Mouse (Mus musculus) olfactory bulb, adult 2 months (tissue): ENCODE measurements around the gene Slc10a1.

Experiments
- CTCF ChIP-seq: fragments of 200-500 bp; IDR thresholded peaks from 2 replicates; pipeline ENCODE4 v1.5.1; 2012; ENCODE audit warnings: low read depth, mild to moderate bottlenecking, low read length, moderate library complexity; ENCODE audit not compliant: insufficient read depth
- POLR2A ChIP-seq: fragments of 200-500 bp; IDR thresholded peaks from 2 replicates; pipeline ENCODE4 v1.6.1; 2012; ENCODE audit warnings: mild to moderate bottlenecking, low read depth, low read length, moderate library complexity; ENCODE audit not compliant: insufficient read depth

DNA sequence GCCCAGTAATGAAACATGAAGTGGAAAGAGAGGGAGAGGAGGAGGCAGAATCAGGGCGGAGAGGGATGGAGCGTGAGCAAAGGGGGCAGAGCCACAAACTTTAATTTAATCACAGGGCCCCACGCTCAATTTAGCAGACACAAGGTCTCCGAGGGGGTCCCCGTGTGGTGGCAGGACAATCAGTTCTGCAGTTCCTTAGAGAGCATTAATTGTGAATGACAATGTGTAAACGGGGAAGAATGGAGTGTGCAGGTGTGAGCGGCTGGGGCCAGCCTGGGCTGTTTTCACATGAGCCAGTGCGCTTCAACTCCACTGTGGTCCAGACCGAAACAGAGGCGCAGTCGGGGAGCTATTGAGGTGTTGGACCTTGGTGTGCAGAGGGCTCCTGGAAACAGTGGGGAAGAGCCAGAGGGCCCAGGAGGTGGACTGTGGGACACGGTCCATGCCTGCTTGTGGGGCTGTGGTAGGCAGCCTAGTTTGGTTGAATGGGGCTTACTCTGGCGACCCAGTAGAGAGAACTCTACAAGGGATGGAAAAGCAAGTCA, 22.5 kb upstream of the Slc10a1 start:
- TF ChIP-seq CTCF (no peak), POLR2A (no peak)
